Mouse (Mus musculus) embryo, embryonic 11 days (tissue): ENCODE measurements around the gene Hoxd10.

ENCODE experiments used
- DNase-seq: peaks from one replicate; pipeline ENCODE4 v3.0.0-alpha.2; 2015

Gene Hoxd10

GRCm38 (mm10) chr2:74732513-74733316 is 41.0 kb downstream of the Hoxd10 start:
- DNase-seq = peak; percentile 70

DNA sequence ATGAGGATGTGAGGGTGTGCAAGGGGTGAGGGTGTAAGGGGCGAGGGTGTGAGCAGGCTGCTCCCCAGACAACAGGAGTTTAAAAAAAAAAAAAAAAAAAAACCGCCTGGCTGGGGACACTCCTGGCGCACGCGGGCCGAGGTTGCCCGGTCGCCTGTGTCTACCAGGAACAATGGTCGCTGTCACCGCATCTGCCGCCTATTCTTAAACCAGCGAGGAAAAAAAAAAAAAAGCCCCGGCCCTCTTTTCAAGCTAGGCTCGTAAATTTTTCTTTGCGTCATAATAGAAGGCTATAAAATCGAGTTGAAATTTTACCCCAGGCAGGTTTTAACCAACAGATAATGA is 41.6 kb downstream of the Hoxd10 start:
- peak; percentile 84 for DNase-seq

DNA sequence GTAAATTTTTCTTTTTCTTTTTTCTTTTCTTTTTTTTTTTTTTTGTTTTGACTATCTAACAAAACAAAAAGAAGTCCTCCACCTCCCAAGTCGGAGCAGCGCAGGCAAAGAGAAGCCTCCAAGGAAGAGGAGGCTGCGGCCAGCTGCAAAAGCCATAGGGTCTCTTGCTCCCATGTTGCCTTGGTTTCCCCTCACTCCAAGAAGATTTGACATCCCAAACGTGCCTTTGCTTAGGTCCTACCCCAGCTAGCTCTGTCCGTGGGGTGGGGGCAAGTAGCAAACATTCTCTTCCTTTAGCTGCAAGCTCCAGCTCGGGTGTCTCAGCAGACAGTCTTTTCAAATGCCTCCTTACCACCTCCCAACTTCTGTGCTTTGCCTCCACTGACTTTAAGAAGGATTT is 42.0 kb downstream of the Hoxd10 start:
- DNase-seq = peak; percentile 53

- peak; percentile 76 for DNase-seq
Measured at GRCm38 (mm10) chr2:74734451-74734850, 42.7 kb downstream of the Hoxd10 start.

GRCm38 (mm10) chr2:74734996-74735811 is 43.5 kb downstream of the Hoxd10 start:
- peak; percentile 58 for DNase-seq

DNA sequence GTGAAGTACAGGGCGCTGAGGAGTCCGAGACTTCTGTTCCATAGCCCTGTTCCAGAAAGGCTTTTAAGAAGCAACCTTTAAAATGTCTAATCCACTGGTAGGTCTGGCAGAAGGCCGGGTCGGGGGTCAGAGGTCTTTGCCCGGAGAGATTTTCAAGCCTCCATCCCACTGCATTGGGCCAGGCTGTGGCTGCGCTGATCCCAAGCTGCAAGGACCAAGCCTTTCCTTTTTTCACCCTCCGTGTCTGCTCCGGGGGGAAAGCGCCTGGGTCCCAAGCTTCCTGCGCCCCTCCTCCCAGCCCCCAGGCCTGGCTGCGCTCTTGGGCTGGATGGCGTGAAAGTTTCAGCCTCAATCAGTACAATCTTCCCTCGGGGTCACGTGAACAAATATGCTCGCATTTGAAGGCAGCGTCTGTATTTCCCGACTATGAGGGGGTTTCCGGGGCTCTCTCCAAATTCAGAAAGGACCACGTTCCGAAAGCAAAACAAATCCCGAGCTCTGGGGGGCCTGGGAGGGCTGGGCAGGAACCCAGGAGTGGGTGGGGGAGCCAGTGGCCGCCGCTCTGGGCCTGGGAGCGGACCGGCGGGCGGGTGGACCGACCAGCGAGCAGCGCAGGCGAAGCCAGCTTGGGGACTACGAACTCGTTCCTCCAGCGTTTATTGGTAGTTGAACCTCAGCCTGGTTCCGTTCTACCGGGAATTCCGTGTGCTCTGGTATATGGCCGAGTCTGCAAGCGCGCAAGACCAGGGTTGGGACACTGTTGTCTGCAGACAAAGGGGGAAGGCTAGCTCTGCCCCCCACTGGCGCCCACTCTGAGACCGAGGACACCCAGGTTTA is 44.3 kb downstream of the Hoxd10 start:
- peak; percentile 69 for DNase-seq

DNA sequence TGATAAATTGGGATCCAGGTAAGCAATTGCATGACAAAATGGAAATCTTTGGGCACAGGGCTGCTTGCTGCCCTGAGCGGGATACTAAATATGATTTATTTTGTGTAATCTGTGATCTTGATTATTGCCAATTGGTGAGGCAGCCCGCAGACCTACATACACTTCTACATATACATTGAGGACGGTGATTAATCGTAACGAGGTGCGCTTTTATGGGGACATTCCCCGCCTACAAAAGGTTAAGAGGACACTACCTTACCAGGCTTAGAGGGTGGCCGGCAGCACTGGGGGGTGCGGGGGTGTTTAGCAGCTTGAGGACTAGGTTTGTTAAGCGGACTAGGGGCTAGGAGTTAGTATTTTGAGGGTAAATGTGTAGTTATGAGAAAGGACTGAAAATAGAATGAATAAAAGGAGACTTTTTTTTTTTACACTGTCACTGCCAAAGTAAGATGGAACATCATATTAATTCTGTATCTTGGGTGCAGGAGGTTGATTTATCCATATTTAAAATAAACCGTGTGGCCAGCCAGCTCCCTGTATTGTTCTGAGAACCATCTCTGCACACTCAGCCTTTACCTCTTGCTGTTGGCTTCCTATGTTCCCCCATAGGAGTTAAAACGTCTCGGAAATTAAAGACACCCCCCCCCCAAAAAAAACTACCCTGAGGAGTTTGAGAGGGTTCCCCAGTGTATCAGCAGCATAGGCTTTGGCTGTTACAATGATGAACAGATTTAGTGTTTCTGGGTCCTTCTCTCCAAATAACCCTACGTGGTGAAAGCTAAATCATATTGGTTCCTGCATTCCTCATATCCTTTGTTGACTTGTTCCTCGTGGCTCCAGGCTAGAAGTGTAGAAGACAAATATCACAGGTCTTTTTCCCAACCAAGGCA is 45.2 kb downstream of the Hoxd10 start:
- DNase-seq = peak; percentile 43

DNA sequence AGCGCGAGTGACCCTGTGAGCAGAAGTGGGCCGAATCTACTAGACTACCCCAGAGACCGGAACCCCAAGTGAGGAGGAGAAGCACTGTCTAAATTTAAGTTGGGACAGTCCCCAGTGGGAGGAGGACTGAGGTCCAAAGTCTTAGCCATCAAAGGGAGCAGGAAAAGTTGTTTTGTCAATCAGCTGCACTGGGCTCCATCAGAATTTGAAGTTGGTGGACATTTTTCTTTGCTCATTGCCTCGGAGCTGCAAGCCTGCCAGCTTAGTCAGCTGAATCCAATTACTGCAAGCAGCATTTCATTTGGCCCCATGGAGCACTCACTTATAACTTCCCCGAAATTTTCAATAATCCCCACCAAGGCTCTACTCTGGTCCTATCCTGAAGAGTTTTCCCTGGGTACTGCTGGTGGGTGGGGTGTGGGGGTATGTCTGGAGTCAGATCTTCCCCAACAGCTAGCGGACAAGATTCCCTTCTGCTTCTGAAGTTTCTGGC is 45.9 kb downstream of the Hoxd10 start:
- peak; percentile 60 for DNase-seq

- peak; percentile 81 for DNase-seq
Measured at GRCm38 (mm10) chr2:74738623-74739475, 47.1 kb downstream of the Hoxd10 start.

- no peak for DNase-seq
Measured at GRCm38 (mm10) chr2:74739476-74739800, 47.7 kb downstream of the Hoxd10 start.

DNA sequence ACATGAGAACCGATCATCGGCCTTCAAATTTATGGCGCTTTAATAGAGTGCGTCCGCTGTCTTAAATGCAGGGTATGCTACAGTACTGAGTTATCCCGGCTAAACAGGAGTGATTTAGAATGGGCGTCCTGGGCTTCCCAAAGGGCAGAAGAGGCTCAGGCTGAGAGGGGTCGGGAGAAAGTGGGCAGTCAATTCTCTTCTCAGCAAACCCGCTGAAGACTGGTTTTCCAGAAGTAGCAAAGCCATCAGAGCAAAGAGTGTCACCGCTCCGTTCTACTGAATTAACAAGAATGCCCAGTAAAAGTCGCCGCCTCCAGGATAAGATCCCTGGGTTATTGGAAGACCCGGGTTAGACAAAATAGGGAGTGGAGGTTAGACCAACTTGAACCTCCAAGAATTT is 48.1 kb downstream of the Hoxd10 start:
- DNase-seq = peak; percentile 68

DNA sequence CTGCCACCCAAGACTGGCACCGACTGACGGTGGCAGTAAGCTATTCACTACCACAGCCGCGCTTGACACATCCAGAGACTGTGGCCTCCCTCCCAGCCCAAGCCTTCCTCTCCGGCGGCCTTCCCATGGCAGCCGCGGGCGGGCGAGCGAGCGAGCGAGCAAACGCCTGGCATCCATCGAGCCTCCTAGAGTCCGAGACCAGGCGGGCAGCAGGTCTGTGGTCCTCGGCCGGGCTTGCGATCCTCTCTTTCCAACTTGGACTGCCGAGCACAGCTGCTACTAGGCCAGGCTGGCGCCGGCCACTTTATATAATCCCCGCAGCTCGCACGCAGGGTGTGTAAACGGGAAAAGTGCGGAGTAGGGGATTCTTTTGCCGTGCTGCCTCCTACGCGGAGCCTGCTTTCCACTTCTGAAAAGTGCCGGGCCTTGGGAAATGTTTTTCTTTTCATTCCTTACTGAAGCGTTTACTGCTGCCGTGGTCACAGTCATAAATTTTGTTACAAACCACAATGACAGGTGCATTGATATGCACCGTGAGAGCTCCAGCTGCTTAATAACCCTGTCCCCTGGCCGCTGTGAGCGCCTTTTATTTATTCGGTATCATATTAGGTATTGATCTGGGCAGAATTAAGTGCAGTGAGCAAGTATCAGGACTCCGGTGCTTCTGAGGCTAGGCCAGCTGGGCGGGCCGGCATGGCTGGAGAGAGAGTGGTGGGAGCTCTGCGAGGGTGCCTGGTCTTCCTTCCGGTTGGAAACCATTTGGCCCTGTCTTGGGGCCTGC is 48.8 kb downstream of the Hoxd10 start:
- peak; percentile 70 for DNase-seq

- peak; percentile 73 for DNase-seq
Measured at GRCm38 (mm10) chr2:74741252-74741978, 49.7 kb downstream of the Hoxd10 start.

GRCm38 (mm10) chr2:74741979-74742277 is 50.2 kb downstream of the Hoxd10 start:
- no peak for DNase-seq
